Mouse (Mus musculus) CH12.LX (cell line): ENCODE results near the gene Alox12. TPM values are rescaled to one million over a fixed set of nuclear protein-coding genes. Genes with fewer than 3 reads are reported as not detected.

Source experiments
- DNase-seq: peaks from one replicate; pipeline ENCODE4 v3.0.0-alpha.2; 2013; ENCODE audit errors: extremely low read depth
- H3K27ac ChIP-seq: 2 replicates; pipeline ENCODE4 v1.5.1; 2012; ENCODE audit warnings: low read depth, mild to moderate bottlenecking, control low read depth, moderate library complexity; ENCODE audit not compliant: insufficient read depth
- H3K27me3 ChIP-seq: replicated peaks from 2 replicates; pipeline ENCODE3; 2012; ENCODE audit warnings: inconsistent platforms
- H3K36me3 ChIP-seq, 2 experiments: replicated peaks in 1 of 2; 2 replicates each; pipeline versions ENCODE3 to v1.6.1; 2012; ENCODE audit warnings: inconsistent platforms in 1 of 2, low read length in 1 of 2, mild to moderate bottlenecking in 1 of 2, mixed read lengths in 1 of 2, moderate library complexity in 1 of 2; ENCODE audit not compliant: control insufficient read depth in 1 of 2, insufficient read depth in 1 of 2
- H3K4me1 ChIP-seq, 2 experiments: 2 replicates each; pipeline ENCODE4 v1.6.1; 2012; ENCODE audit warnings: inconsistent platforms in 1 of 2, moderate library complexity in 1 of 2; ENCODE audit not compliant: insufficient read depth in 2 of 2, control insufficient read depth in 1 of 2
- H3K4me2 ChIP-seq: 2 replicates; pipeline ENCODE4 v1.6.1; 2012; ENCODE audit warnings: low read depth, mild to moderate bottlenecking, control low read depth; ENCODE audit not compliant: poor library complexity, insufficient read depth, severe bottlenecking
- H3K4me3 ChIP-seq, 3 experiments: fragments of 150-350 bp in 1 of 3; sonication (generic) in 1 of 3; replicated peaks in 1 of 3; 2 replicates each; pipeline versions ENCODE3 to v1.5.1; 2011 to 2012; ENCODE audit warnings: low read depth in 2 of 3, low read length in 2 of 3, mild to moderate bottlenecking in 2 of 3, moderate library complexity in 2 of 3, control low read depth in 1 of 3, improper control_type of control experiment in 1 of 3, inconsistent platforms in 1 of 3, mixed read lengths in 1 of 3; ENCODE audit not compliant: poor library complexity in 1 of 3
- H3K79me2 ChIP-seq: replicated peaks from 2 replicates; pipeline ENCODE4 v1.6.1; 2012; ENCODE audit warnings: mild to moderate bottlenecking, moderate library complexity; ENCODE audit not compliant: control insufficient read depth, poor library complexity, insufficient read depth, severe bottlenecking; ENCODE audit errors: extremely low read depth
- H3K9ac ChIP-seq: 2 replicates; pipeline ENCODE4 v1.6.1; 2012; ENCODE audit warnings: low read depth, mild to moderate bottlenecking, control low read depth, moderate library complexity; ENCODE audit not compliant: insufficient read depth
- H3K9me3 ChIP-seq: replicated peaks from 2 replicates; pipeline ENCODE3; 2012; ENCODE audit warnings: low read length, inconsistent platforms, mixed read lengths
- CHD1 ChIP-seq: IDR thresholded peaks from 2 replicates; pipeline ENCODE4 v1.6.1; 2012; ENCODE audit warnings: low read depth, low read length, improper control_type of control experiment, inconsistent platforms
- CHD2 ChIP-seq: IDR thresholded peaks from 2 replicates; pipeline ENCODE4 v1.6.1; 2011; ENCODE audit warnings: low read length, improper control_type of control experiment
- CTCF ChIP-seq, 2 experiments: IDR thresholded peaks in 1 of 2; conservative IDR thresholded peaks in 1 of 2; 2 replicates each; pipeline ENCODE4 v1.5.1; 2011 to 2012; ENCODE audit warnings: low read depth in 2 of 2, low read length in 2 of 2, improper control_type of control experiment in 1 of 2, inconsistent platforms in 1 of 2, mild to moderate bottlenecking in 1 of 2, moderate library complexity in 1 of 2
- EP300 ChIP-seq: IDR thresholded peaks from 2 replicates; pipeline ENCODE4 v1.6.1; 2011; ENCODE audit warnings: low read length, improper control_type of control experiment
- GABPA ChIP-seq: IDR thresholded peaks from 2 replicates; pipeline ENCODE4 v1.6.1; 2012; ENCODE audit warnings: low read depth, low read length, improper control_type of control experiment, inconsistent platforms; ENCODE audit not compliant: insufficient replicate concordance
- HCFC1 ChIP-seq: IDR thresholded peaks from 2 replicates; pipeline ENCODE4 v1.6.1; 2012; ENCODE audit warnings: low read depth, mild to moderate bottlenecking, inconsistent platforms, low read length, improper control_type of control experiment
- IRF4 ChIP-seq: IDR thresholded peaks from 2 replicates; pipeline ENCODE4 v1.6.1; 2014; ENCODE audit warnings: low read depth, mild to moderate bottlenecking, inconsistent platforms, low read length, improper control_type of control experiment
- JUN ChIP-seq: IDR thresholded peaks from 2 replicates; pipeline ENCODE4 v1.6.1; 2011; ENCODE audit warnings: low read depth, mild to moderate bottlenecking, low read length, improper control_type of control experiment, moderate library complexity; ENCODE audit not compliant: insufficient read depth
- JUND ChIP-seq: conservative IDR thresholded peaks from 2 replicates; pipeline ENCODE4 v1.6.1; 2011; ENCODE audit warnings: low read depth, low read length, improper control_type of control experiment
- MAX ChIP-seq: IDR thresholded peaks from 2 replicates; pipeline ENCODE4 v1.6.1; 2011; ENCODE audit warnings: low read length, improper control_type of control experiment
- MAZ ChIP-seq: IDR thresholded peaks from 2 replicates; pipeline ENCODE4 v1.6.1; 2012; ENCODE audit warnings: low read depth, mild to moderate bottlenecking, inconsistent platforms, low read length, improper control_type of control experiment, moderate library complexity
- MEF2A ChIP-seq: IDR thresholded peaks from 2 replicates; pipeline ENCODE4 v1.6.1; 2014; ENCODE audit warnings: low read depth, mild to moderate bottlenecking, inconsistent platforms, low read length, improper control_type of control experiment, borderline replicate concordance
- MXI1 ChIP-seq: IDR thresholded peaks from 2 replicates; pipeline ENCODE4 v1.6.1; 2011; ENCODE audit warnings: mild to moderate bottlenecking, low read depth, low read length, improper control_type of control experiment
- MYC ChIP-seq: IDR thresholded peaks from 2 replicates; pipeline ENCODE4 v1.6.1; 2011; ENCODE audit warnings: low read depth, mild to moderate bottlenecking, improper control_type of control experiment, low read length
- NELFE ChIP-seq: IDR thresholded peaks from 2 replicates; pipeline ENCODE4 v1.6.1; 2011; ENCODE audit warnings: low read depth, low read length, improper control_type of control experiment
- NRF1 ChIP-seq: IDR thresholded peaks from 2 replicates; pipeline ENCODE4 v1.6.1; 2014; ENCODE audit warnings: low read depth, mild to moderate bottlenecking, inconsistent platforms, low read length, improper control_type of control experiment, moderate library complexity
- PAX5 ChIP-seq: IDR thresholded peaks from 2 replicates; pipeline ENCODE4 v1.6.1; 2012; ENCODE audit warnings: low read length, inconsistent platforms, mixed read lengths
- POLR2A ChIP-seq: IDR thresholded peaks from 2 replicates; pipeline ENCODE4 v1.6.1; 2011; ENCODE audit warnings: low read depth, mild to moderate bottlenecking, improper control_type of control experiment, low read length
- POLR2AphosphoS2 ChIP-seq: IDR thresholded peaks from 2 replicates; pipeline ENCODE4 v1.6.1; 2011; ENCODE audit warnings: low read depth, low read length, improper control_type of control experiment
- RAD21 ChIP-seq: IDR thresholded peaks from 2 replicates; pipeline ENCODE4 v1.6.1; 2011; ENCODE audit warnings: low read depth, mild to moderate bottlenecking, low read length, improper control_type of control experiment, moderate library complexity
- SIN3A ChIP-seq: IDR thresholded peaks from 2 replicates; pipeline ENCODE4 v1.6.1; 2012; ENCODE audit warnings: low read length, improper control_type of control experiment, inconsistent platforms
- TCF12 ChIP-seq: IDR thresholded peaks from 2 replicates; pipeline ENCODE4 v1.6.1; 2014; ENCODE audit warnings: low read depth, mild to moderate bottlenecking, inconsistent platforms, low read length, improper control_type of control experiment
- USF2 ChIP-seq: conservative IDR thresholded peaks from 2 replicates; pipeline ENCODE4 v1.6.1; 2011; ENCODE audit warnings: low read depth, low read length, improper control_type of control experiment
- ZC3H11A ChIP-seq: IDR thresholded peaks from 2 replicates; pipeline ENCODE4 v1.6.1; 2012; ENCODE audit warnings: low read depth, mild to moderate bottlenecking, inconsistent platforms, low read length, improper control_type of control experiment
- ZMIZ1 ChIP-seq: IDR thresholded peaks from 2 replicates; pipeline ENCODE4 v1.6.1; 2012; ENCODE audit warnings: low read depth, mild to moderate bottlenecking, inconsistent platforms, low read length, improper control_type of control experiment
- ZNF384 ChIP-seq: IDR thresholded peaks from 2 replicates; pipeline ENCODE4 v1.6.1; 2012; ENCODE audit warnings: low read depth, low read length, improper control_type of control experiment, inconsistent platforms
- dilution Hi-C: fragments of 300-500 bp; cut with MboI; formaldehyde crosslinking; loops from 2 replicates; pipeline ENCODE4 v1.14.3; 2020; ENCODE audit warnings: low sequenced_read_pairs; ENCODE audit not compliant: extremely low pct_unique_long_range_greater_than_20kb, extremely low pct_ligation_motif_present
- in situ Hi-C: fragments of 300-500 bp; cut with MboI; formaldehyde crosslinking; loops from 3 replicates; pipeline ENCODE4 v1.14.3; 2019; ENCODE audit warnings: low sequenced_read_pairs, low pct_ligation_motif_present, low pct_unique_long_range_greater_than_20kb, mixed read lengths
- polyA plus RNA-seq: library from polyadenylated mRNA; unstranded; fragments of >175 nt; gene quantifications from 2 replicates; pipeline ENCODE4 v1.2.1, GENCODE M21; 2012; ENCODE audit warnings: low read depth; ENCODE audit not compliant: insufficient read length
- total RNA-seq, 2 experiments: library from RNA; depleted of rRNA; stranded (reverse); fragments of 300-350 nt in 1 of 2; fragments of >200 nt in 1 of 2; gene quantifications; 2 replicates each; pipeline ENCODE4 v1.2.3; 2012 to 2014

Alox12 gene
- total and polyA plus RNA-seq, 3 experiments = not detected

GRCm38 (mm10) chr11:70207283-70207682, 47.9 kb downstream of the Alox12 start:
- Histone ChIP-seq H3K27ac (no peak overlapping the region), H3K9me3 (no peaks in the 10 kb centered on the region), H3K4me1 (peaks cover under 1 to 1% of the 10 kb centered on the region in 2 experiments; a peak in 1 of 4 replicates), H3K36me3 (no peaks in the 10 kb centered on the region), H3K4me2 (no peak overlapping the region), H3K27me3 (peaks cover 36% of the 10 kb centered on the region), H3K4me3 (no peak overlapping the region), H3K9ac (no peak overlapping the region), H3K79me2 (no peaks in the 10 kb centered on the region)
- TF ChIP-seq MAX = no peak
- TF ChIP-seq ZNF384 = no peak
- no peak for TF ChIP-seq SIN3A
- no peak for TF ChIP-seq PAX5
- TF ChIP-seq NELFE = no peak
- no peak for TF ChIP-seq MYC
- TF ChIP-seq MEF2A = no peak
- no peak for TF ChIP-seq JUN
- TF ChIP-seq MAZ = no peak
- TF ChIP-seq CHD2 = no peak
- TF ChIP-seq CTCF (conservative IDR thresholded peaks at IDR 0.05 in 1 of 2, IDR thresholded peaks at IDR 0.05 in 1 of 2; ENCODE audit: low read depth in 2 of 2, low read length in 2 of 2) = no peak
- TF ChIP-seq USF2 = no peak
- TF ChIP-seq ZMIZ1 = no peak
- TF ChIP-seq ZC3H11A = no peak
- no peak for TF ChIP-seq POLR2A
- no peak for DNase-seq
- in situ Hi-C loops = no loop called here
- dilution Hi-C loops = no loop called here

GRCm38 (mm10) chr11:70206801-70207200, 48.4 kb downstream of the Alox12 start:
- Histone ChIP-seq H3K9ac (no peak overlapping the region), H3K27ac (no peak overlapping the region), H3K4me1 (peaks cover 3 to 5% of the 10 kb centered on the region in 2 experiments; a peak in 1 of 4 replicates), H3K9me3 (no peaks in the 10 kb centered on the region), H3K79me2 (no peaks in the 10 kb centered on the region), H3K27me3 (peaks cover 36% of the 10 kb centered on the region), H3K4me2 (no peak overlapping the region), H3K36me3 (no peaks in the 10 kb centered on the region), H3K4me3 (no peak overlapping the region)
- dilution Hi-C loops (no loop called here), in situ Hi-C loops (no loop called here)
- DNase-seq = no peak
- TF ChIP-seq ZNF384 (no peak), HCFC1 (no peak)

GRCm38 (mm10) chr11:70201691-70202090, 53.5 kb downstream of the Alox12 start:
- peak; percentile 87 for DNase-seq
- Histone ChIP-seq H3K27me3 (peaks cover 38% of the 10 kb centered on the region), H3K4me2 (no peak overlapping the region; the same call in 1 of the 2 replicates), H3K9ac (no peak overlapping the region), H3K36me3 (no peaks in the 10 kb centered on the region), H3K4me3 (no peak overlapping the region), H3K79me2 (no peaks in the 10 kb centered on the region), H3K9me3 (no peaks in the 10 kb centered on the region), H3K4me1 (peaks cover 3 to 6% of the 10 kb centered on the region in 2 experiments; a peak in 1 of 4 replicates), H3K27ac (no peak overlapping the region)
- in situ Hi-C loops (no loop called here), dilution Hi-C loops (no loop called here)
- TF ChIP-seq RAD21 = peak; percentile 86
- TF ChIP-seq SIN3A = 0 out of 2 replicates have a peak, but pooled peaks have one; percentile 52
- peak; percentile 30; the same call in 1 of the 2 replicates for TF ChIP-seq IRF4
- no peak for TF ChIP-seq EP300
- TF ChIP-seq PAX5 = no peak
- TF ChIP-seq TCF12 = peak; percentile 26; the same call in 1 of the 2 replicates
- 0 out of 2 replicates have a peak, but pooled peaks have one; percentile 37 for TF ChIP-seq MXI1
- no peak for TF ChIP-seq POLR2AphosphoS2
- TF ChIP-seq GABPA = no peak
- TF ChIP-seq MYC = peak; percentile 62; the same call in 1 of the 2 replicates
- 0 out of 2 replicates have a peak, but pooled peaks have one; percentile 19 for TF ChIP-seq NRF1
- no peak for TF ChIP-seq CHD1
- peak; percentile 96 to 97 for TF ChIP-seq CTCF (conservative IDR thresholded peaks at IDR 0.05 in 1 of 2, IDR thresholded peaks at IDR 0.05 in 1 of 2; ENCODE audit: low read depth in 2 of 2, low read length in 2 of 2)
- peak; percentile 40 for TF ChIP-seq ZC3H11A
- peak; percentile 49; the same call in 1 of the 2 replicates for TF ChIP-seq NELFE
- 0 out of 2 replicates have a peak, but pooled peaks have one; percentile 42 for TF ChIP-seq JUND
